Mouse (Mus musculus): Measurements from ENCODE around the gene Apc2.

Gene Apc2

DNA sequence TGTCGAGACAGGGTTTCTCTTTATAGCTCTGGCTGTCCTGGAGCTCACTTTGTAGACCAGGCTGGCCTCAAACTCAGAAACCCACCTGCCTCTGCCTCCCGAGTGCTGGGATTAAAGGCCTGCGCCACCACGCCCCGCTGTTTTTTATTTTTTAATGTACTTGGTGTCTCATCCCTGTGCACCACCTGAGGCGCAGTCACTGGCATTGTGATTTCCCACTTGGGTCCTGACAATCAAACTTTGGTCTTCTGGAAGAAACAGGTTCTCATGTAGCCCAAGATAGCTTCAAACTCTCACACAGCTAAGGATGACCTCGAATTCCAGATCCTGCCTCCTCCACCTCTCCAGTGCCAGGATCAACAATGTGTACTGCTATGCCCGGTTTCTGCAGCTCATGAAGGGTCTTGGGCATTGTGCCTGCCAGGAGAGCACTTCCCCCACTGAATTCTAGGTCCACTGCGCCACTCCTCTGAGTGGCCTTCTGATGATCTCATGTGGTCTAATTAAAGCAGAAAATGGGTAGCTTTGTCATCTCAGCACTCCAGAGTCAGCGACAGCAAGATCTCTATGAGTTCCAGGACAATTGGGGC lies 32.9 kb upstream of the Apc2 start:
- DNase-seq (ENCODE audit: low spot score) = no peak

GRCm38 (mm10) chr10:80264341-80265148 lies 31.2 kb upstream of the Apc2 start:
- DNase-seq (ENCODE audit: low spot score) = peak; percentile 98

GRCm38 (mm10) chr10:80265149-80265486 lies 30.7 kb upstream of the Apc2 start:
- no peak for DNase-seq (ENCODE audit: low spot score)

DNA sequence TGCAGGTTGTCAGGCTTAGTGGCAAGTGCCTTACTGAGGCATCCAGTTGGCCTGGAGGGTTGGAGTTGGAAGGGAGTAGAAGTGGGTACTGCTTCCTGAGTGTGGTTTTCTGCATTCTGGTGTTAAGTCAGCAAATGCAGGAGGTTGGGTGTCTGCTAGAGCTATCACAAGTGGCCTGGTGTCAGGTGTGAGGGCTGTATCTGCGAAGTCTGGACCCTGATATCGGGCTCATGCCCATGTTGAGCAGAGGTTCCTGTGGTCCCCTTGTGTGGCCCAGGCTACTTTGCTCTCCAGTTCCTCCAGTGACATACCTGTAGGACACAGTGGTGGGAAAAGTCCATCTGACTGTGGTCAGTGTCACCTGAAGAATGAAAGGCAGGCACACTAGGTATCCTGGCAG lies 25.7 kb upstream of the Apc2 start:
- no peak for DNase-seq (ENCODE audit: low spot score)

DNA sequence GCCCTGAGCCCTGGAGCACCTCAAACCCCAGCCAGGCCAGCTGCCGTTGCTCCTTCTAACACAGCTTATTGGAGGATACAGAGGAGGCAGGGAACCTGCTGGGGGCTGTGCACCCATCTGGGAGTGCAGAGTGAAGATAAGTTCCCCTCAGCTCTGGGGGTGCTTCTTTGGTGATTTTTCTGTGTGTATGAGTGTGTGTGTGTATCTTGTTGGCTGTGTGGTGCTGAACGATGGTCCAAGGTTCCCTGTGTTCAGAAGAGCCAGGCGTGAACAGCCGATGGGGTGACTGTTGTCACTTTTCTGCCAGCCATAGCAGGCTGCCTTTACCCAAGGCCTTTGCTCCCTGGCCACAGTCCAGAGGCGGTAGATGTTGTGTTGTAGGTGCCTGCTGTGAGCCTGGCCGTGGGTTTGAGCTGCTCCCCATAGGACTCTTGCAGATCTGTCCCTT lies 25.0 kb upstream of the Apc2 start:
- no peak for DNase-seq (ENCODE audit: low spot score)

DNA sequence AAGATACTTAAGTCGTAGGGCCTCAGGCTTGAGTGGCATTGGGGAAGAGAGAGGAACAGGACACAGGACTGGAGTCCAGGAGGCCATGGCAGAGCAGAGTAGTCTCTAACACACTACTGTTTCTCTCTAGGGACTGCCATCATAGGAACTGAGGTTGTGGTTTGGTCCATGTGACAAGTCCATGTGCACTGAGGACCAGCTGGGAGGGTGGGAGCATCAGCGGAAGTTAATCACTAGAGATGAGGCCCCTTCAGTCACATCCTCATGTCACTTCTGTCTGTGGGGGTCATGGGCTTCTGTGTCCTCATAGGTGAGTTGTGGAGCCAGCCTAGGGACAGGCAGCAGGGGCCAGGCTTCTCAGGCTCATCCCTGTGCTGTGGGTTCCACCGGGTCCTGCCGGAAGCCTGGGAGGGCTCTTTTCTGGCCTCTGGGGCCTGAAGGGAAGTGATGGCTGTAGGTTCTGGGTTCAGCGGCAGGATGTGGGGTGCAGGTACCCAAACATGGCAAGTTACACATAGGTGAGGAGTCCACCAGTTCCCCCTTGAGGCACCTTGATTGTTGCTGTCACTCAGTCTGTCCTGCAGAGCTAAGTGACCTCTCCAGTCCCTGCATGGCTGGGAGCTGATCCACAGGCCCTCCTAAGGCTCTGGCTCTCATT lies 24.5 kb upstream of the Apc2 start:
- DNase-seq (ENCODE audit: low spot score) = no peak

DNA sequence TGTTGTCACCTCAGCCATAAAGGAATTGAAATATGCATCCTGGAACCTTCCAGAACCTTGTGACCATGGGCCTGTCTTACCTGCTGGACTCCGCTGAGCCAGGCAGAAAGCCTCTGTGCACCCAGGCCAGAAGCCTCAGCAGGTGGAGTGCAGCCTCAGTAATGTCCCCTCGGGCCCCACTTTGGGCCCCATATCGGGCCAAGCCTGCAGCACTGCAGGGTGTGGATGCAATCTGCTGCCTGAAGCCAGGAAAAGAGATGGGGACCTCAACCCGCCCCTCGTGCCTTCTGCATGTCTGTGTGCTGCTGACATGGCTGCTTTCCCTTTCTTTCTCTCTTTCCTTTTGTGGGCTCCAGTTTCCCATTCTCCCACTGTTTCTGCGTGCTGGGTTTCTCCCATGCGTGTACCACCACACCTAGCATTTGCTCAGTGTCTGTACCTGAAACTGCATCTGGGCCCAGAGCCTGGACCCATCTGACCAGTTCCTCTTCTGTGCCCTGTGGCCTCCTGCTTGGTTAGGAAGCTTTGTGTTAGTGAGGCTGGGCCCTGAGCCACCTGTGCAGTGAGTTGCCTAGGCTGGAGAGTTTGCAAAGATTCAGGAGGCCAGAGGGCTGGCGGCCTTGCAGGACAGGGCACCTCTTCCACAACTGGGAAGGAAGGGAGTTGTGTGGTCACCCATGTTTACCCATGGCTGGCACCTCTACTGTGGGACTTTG lies 23.7 kb upstream of the Apc2 start:
- no peak for DNase-seq (ENCODE audit: low spot score)

GRCm38 (mm10) chr10:80273847-80274246 lies 21.9 kb upstream of the Apc2 start:
- no peak for DNase-seq (ENCODE audit: low spot score)

DNA sequence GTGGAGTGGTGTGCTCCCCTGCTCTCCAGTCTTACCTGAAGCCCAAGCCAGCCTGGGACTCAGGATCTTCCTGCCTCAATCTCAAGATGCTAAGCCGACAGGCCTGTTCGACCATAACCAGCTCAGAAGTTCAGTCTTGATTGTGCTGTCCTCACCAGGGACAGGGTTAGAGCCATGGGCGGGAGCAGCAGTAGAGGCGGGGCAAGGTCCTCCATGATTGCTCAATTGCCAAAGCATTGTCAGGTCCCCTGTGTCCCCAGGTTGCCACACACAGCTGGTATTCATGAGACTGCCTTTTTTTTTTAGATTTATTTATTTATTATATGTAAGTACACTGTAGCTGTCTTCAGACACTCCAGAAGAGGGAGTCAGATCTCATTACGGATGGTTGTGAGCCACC lies 19.5 kb upstream of the Apc2 start:
- peak; percentile 54 for DNase-seq (ENCODE audit: low spot score)

GRCm38 (mm10) chr10:80278390-80278789 lies 17.4 kb upstream of the Apc2 start:
- no peak for DNase-seq (ENCODE audit: low spot score)

DNA sequence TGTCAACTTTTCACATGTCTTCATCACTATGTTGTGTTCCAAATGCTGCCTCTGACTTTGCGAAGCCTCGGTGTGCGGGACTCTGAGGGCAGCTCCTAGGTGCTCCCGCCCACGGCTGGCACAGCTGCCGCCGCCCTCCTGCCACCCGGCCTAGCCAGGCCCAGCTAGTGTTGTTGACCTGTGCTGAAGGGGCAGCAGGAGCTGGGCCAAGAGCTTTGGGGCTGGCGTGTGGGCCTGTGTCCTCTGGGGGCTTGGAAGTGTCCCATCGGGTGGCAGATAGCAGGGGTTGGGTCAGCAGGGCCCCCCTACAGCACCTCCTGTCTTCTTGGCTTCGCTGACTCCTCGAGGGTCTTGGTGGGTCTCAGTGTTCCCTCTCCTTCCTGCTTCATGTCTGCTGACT lies 16.5 kb upstream of the Apc2 start:
- no peak for DNase-seq (ENCODE audit: low spot score)

DNA sequence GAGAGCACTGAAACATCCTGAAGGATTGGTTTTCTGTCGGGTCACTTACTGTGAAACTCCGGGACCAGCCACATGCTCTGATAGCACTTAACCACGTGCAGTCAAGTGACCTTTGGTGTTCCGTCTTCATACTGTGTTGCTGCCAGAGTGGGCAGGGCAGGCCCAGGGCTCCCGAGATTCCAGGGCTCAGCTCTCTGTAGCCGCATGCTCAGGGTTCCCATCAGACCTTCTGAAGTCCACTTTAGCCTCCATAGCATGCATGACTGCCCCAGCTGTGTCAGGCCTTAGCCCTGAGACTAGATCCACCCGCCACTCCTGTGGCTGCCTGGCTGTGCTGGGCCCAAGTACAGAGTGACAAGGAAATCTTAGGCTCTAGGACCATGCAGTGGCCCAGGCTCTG lies 14.5 kb upstream of the Apc2 start:
- peak; percentile 66 for DNase-seq (ENCODE audit: low spot score)

- peak; percentile 72 for DNase-seq (ENCODE audit: low spot score)
These were observed 13.8 kb upstream of the Apc2 start for GRCm38 (mm10) chr10:80281921-80282371.

GRCm38 (mm10) chr10:80282481-80283441 lies 13.0 kb upstream of the Apc2 start:
- DNase-seq (ENCODE audit: low spot score) = no peak

DNA sequence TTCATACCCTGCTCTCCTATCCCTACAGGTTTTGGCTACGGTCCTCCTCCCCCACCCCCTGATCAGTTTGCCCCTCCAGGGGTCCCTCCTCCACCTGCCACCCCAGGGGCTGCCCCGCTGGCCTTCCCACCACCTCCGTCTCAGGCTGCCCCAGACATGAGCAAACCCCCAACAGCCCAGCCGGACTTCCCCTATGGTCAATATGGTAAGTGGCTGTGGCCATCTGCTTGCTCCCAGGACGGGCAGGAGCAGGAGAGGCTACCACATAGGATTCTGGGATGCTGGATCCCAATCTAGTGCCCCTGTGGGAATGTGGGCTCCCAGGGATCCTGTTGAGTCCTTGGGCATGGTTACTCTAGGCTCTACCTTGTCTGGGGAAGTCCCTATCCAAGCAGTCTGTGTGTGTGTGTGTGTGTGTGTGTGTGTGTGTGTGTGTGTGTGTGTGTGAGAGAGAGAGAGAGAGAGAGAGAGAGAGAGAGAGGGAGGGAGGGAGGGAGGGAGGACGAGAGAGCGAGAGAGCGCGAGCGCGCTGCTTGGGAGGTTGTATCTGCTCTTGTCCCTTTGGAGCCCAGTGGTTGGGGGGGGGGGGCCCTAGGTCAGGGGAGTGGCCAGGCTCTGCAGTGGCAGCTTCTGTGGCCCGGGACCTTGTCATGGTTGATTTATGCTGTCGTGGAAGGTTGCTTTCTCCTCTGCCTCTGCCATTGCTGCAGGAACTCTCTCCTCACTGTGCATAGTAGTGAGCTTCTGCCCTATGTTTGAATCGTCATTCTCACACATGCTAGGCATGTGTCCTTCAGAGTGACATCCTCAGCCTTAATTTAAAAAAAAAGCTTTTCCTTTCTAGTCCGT lies 10.3 kb upstream of the Apc2 start:
- DNase-seq (ENCODE audit: low spot score) = no peak

DNA sequence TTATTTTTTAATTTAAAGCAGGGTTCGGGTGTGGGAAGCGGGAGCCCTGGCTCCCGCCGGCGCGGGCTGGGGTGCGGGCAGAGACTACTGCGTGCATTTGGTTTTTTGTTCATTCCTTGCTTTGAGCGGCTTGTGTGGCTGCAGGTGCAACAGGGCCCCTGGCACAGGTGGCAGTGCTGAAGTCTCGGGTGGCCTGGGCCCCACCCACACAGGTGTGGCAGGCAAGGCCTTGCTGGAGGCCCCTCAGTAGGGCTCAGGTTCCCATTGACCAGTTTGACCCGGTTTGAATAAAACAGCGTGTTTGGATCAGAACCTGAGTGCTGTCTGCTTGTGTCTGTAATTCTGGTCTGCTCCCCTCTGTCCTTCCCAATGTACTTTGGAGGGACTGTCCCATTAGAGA lies 7.7 kb upstream of the Apc2 start:
- no peak for DNase-seq (ENCODE audit: low spot score)

DNA sequence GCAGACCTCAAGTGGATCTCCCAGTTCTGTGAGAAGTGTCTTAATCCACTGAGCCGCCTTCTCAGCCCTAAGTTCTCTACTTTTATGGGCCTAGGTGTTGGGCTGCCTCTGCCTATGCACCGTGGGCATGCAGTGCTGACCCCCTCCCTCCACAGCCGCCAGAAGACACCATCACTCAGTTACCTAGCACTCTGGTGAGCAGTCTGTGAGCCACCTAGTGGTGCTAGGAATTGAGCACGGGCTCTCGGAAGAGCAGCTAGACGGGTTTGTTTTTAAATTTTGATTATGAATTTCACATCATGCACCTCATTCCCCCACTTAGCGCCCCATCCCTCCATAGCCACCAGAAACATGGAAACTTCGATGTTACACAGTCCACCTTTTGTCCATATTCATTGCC lies 7.1 kb upstream of the Apc2 start:
- no peak for DNase-seq (ENCODE audit: low spot score)

- peak; percentile 95 for DNase-seq (ENCODE audit: low spot score)
These were observed 3.3 kb upstream of the Apc2 start, which contains the start of gene Rps15 for GRCm38 (mm10) chr10:80292251-80293146. Gene Rps15 (plus strand): TSS chr10:80292453.

DNA sequence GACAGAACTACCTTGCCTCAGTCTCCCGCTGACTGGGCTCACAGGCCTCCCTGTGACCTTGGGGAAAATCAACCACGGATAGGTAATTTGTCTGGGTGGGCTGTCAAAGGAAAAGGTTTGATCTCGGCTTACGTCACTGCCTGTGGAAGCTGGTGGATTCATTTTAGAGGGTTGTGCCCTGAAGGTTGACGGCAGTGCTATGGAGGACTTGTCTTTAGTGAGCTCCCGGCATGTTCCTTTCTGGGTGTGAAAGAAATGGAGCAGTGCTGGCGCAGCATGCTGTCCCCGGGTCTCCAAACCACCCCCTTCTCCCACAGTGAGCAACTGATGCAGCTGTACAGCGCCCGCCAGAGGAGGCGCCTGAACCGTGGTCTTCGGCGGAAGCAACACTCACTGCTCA lies 2.5 kb upstream of the Apc2 start:
- DNase-seq (ENCODE audit: low spot score) = peak; percentile 28

Measured in adipocyte (in vitro differentiated cells).